Mouse (Mus musculus): ENCODE data around the gene Glrb. TPM values are rescaled to one million over a fixed set of nuclear protein-coding genes. Genes with fewer than 3 reads are reported as not detected.

The Glrb gene
- polyA plus RNA-seq, 1 experiment from 2014 or later, result 45.8 TPM

GRCm38 (mm10) chr3:80813734-80814133 lies 99.7 kb downstream of the Glrb start:
- no peaks in the 10 kb centered on the region for H3K36me3 ChIP-seq
- no peak overlapping the region for H3K4me3 ChIP-seq
- no peak overlapping the region for H3K4me2 ChIP-seq
- no peak overlapping the region for H3K9ac ChIP-seq
- no peaks in the 10 kb centered on the region for H3K4me1 ChIP-seq (replicated peaks)
- no peaks in the 10 kb centered on the region for H3K27me3 ChIP-seq
- H3K9me3 ChIP-seq, result no peaks in the 10 kb centered on the region
- no peak overlapping the region for H3K27ac ChIP-seq (replicated peaks)
- no peak for ATAC-seq (ENCODE audit: low FRiP score, low read depth)

GRCm38 (mm10) chr3:80812237-80812636 lies 101.2 kb downstream of the Glrb start:
- no peak overlapping the region for H3K4me2 ChIP-seq
- H3K9ac ChIP-seq, result no peak overlapping the region
- H3K9me3 ChIP-seq, result no peaks in the 10 kb centered on the region
- no peaks in the 10 kb centered on the region for H3K4me1 ChIP-seq (replicated peaks)
- no peak overlapping the region for H3K4me3 ChIP-seq
- H3K27ac ChIP-seq (replicated peaks), result no peak overlapping the region
- ATAC-seq (ENCODE audit: low FRiP score, low read depth), result no peak
- WGBS, result 86% methylated on average over 3 of the region's 3 CpGs
- H3K36me3 ChIP-seq, result no peaks in the 10 kb centered on the region
- no peaks in the 10 kb centered on the region for H3K27me3 ChIP-seq

GRCm38 (mm10) chr3:80805327-80805726 lies 108.1 kb downstream of the Glrb start:
- peaks cover 9% of the 10 kb centered on the region; the same call in 1 of the 2 replicates for H3K4me1 ChIP-seq (replicated peaks)
- no peak for ATAC-seq (ENCODE audit: low FRiP score, low read depth)
- H3K4me2 ChIP-seq, result no peak overlapping the region
- H3K36me3 ChIP-seq, result no peaks in the 10 kb centered on the region
- H3K9ac ChIP-seq, result no peak overlapping the region
- no peak overlapping the region for H3K4me3 ChIP-seq
- no peaks in the 10 kb centered on the region for H3K9me3 ChIP-seq
- WGBS, result 13% methylated on average over 1 of the region's 1 CpGs
- H3K27me3 ChIP-seq, result no peaks in the 10 kb centered on the region
- H3K27ac ChIP-seq (replicated peaks), result no peak overlapping the region

GRCm38 (mm10) chr3:80803811-80804210 lies 109.6 kb downstream of the Glrb start:
- peaks cover 15% of the 10 kb centered on the region for H3K4me1 ChIP-seq (replicated peaks)
- peak overlapping the region; percentile 64 for H3K4me2 ChIP-seq
- peak overlapping the region; percentile 95 for H3K27ac ChIP-seq (replicated peaks)
- no peak overlapping the region for H3K9ac ChIP-seq
- no peak for ATAC-seq (ENCODE audit: low FRiP score, low read depth)
- H3K9me3 ChIP-seq, result no peaks in the 10 kb centered on the region
- 64% methylated on average over 1 of the region's 1 CpGs for WGBS
- 0 out of 2 replicates have a peak overlapping the region, but pooled peaks have one; percentile 75 for H3K4me3 ChIP-seq
- no peaks in the 10 kb centered on the region for H3K27me3 ChIP-seq
- no peaks in the 10 kb centered on the region for H3K36me3 ChIP-seq

GRCm38 (mm10) chr3:80803211-80803610 lies 110.2 kb downstream of the Glrb start:
- peak overlapping the region; percentile 75 for H3K4me3 ChIP-seq
- ATAC-seq (ENCODE audit: low FRiP score, low read depth), result no peak
- H3K9ac ChIP-seq, result peak overlapping the region; percentile 81
- H3K27ac ChIP-seq (replicated peaks), result peak overlapping the region; percentile 95
- H3K36me3 ChIP-seq, result no peaks in the 10 kb centered on the region
- H3K27me3 ChIP-seq, result no peaks in the 10 kb centered on the region
- H3K9me3 ChIP-seq, result no peaks in the 10 kb centered on the region
- peak overlapping the region; percentile 64 for H3K4me2 ChIP-seq
- peaks cover 21% of the 10 kb centered on the region for H3K4me1 ChIP-seq (replicated peaks)
- WGBS, result 32% methylated on average over 8 of the region's 8 CpGs

- peak; percentile 95 for ATAC-seq (ENCODE audit: low FRiP score, low read depth)
- H3K9me3 ChIP-seq, result no peaks in the 10 kb centered on the region
- H3K4me2 ChIP-seq, result peak within 1 kb of the TSS; percentile 64
- no peaks in the 10 kb centered on the region for H3K36me3 ChIP-seq
- H3K4me3 ChIP-seq, result peak within 1 kb of the TSS; percentile 75
- H3K27me3 ChIP-seq, result no peaks in the 10 kb centered on the region
- H3K27ac ChIP-seq (replicated peaks), result peak within 1 kb of the TSS; percentile 95
- H3K4me1 ChIP-seq (replicated peaks), result peaks cover 27% of the 10 kb centered on the region
- H3K9ac ChIP-seq, result peak within 1 kb of the TSS; percentile 81
- under 1% methylated on average over 35 of the region's 35 CpGs for WGBS
Measured at GRCm38 (mm10) chr3:80802596-80803081, 110.8 kb downstream of the Glrb start, which contains the start of gene Gria2. Gene Gria2 (minus strand): TSS chr3:80802835.

GRCm38 (mm10) chr3:80801827-80802310 lies 111.6 kb downstream of the Glrb start:
- H3K36me3 ChIP-seq, result no peaks in the 10 kb centered on the region
- peak overlapping the region; percentile 64 for H3K4me2 ChIP-seq
- no peaks in the 10 kb centered on the region for H3K27me3 ChIP-seq
- WGBS, result 3% methylated on average over 6 of the region's 6 CpGs
- peak overlapping the region; percentile 95 for H3K27ac ChIP-seq (replicated peaks)
- no peak for ATAC-seq (ENCODE audit: low FRiP score, low read depth)
- peak overlapping the region; percentile 81 for H3K9ac ChIP-seq
- peak overlapping the region; percentile 75 for H3K4me3 ChIP-seq
- peaks cover 31% of the 10 kb centered on the region for H3K4me1 ChIP-seq (replicated peaks)
- no peaks in the 10 kb centered on the region for H3K9me3 ChIP-seq

GRCm38 (mm10) chr3:80800995-80801826 lies 112.2 kb downstream of the Glrb start:
- Histone ChIP-seq H3K9me3 (no peaks in the 10 kb centered on the region), H3K4me1 (replicated peaks) (peaks cover 31% of the 10 kb centered on the region), H3K36me3 (no peaks in the 10 kb centered on the region), H3K27ac (replicated peaks) (peak overlapping the region; percentile 95), H3K9ac (peak overlapping the region; percentile 81), H3K4me3 (peak overlapping the region; percentile 75), H3K4me2 (peak overlapping the region; percentile 64), H3K27me3 (no peaks in the 10 kb centered on the region)
- peak; percentile 57 for ATAC-seq (ENCODE audit: low FRiP score, low read depth)
- 2% methylated on average over 33 of the region's 33 CpGs for WGBS

- Histone ChIP-seq H3K27ac (replicated peaks) (peak overlapping the region; percentile 95), H3K4me3 (peak overlapping the region; percentile 75), H3K9me3 (no peaks in the 10 kb centered on the region), H3K9ac (peak overlapping the region; percentile 81), H3K4me1 (replicated peaks) (peaks cover 31% of the 10 kb centered on the region), H3K36me3 (no peaks in the 10 kb centered on the region), H3K27me3 (no peaks in the 10 kb centered on the region), H3K4me2 (peak overlapping the region; percentile 64)
- peak; percentile 13; the same call in 1 of the 2 replicates for ATAC-seq (ENCODE audit: low FRiP score, low read depth)
- 1% methylated on average over 29 of the region's 29 CpGs for WGBS
Measured at GRCm38 (mm10) chr3:80800299-80800994, 113.0 kb downstream of the Glrb start.

- H3K36me3 ChIP-seq, result no peaks in the 10 kb centered on the region
- H3K27ac ChIP-seq (replicated peaks), result no peak overlapping the region
- H3K4me3 ChIP-seq, result peak overlapping the region; percentile 75
- no peak overlapping the region; the same call in 1 of the 2 replicates for H3K9ac ChIP-seq
- peaks cover 22% of the 10 kb centered on the region for H3K4me1 ChIP-seq (replicated peaks)
- WGBS, result 59% methylated on average over 1 of the region's 1 CpGs
- peak overlapping the region; percentile 64 for H3K4me2 ChIP-seq
- H3K9me3 ChIP-seq, result no peaks in the 10 kb centered on the region
- ATAC-seq (ENCODE audit: low FRiP score, low read depth), result no peak
- H3K27me3 ChIP-seq, result no peaks in the 10 kb centered on the region
Measured at GRCm38 (mm10) chr3:80797935-80798334, 115.5 kb downstream of the Glrb start.

GRCm38 (mm10) chr3:80796764-80797163 lies 116.7 kb downstream of the Glrb start:
- Histone ChIP-seq H3K4me1 (replicated peaks) (peaks cover 22% of the 10 kb centered on the region), H3K4me3 (no peak overlapping the region), H3K9ac (no peak overlapping the region), H3K27me3 (no peaks in the 10 kb centered on the region), H3K4me2 (no peak overlapping the region), H3K36me3 (no peaks in the 10 kb centered on the region), H3K27ac (replicated peaks) (no peak overlapping the region), H3K9me3 (no peaks in the 10 kb centered on the region)
- ATAC-seq (ENCODE audit: low FRiP score, low read depth), result no peak

- peaks cover 22% of the 10 kb centered on the region for H3K4me1 ChIP-seq (replicated peaks)
- no peak overlapping the region for H3K4me3 ChIP-seq
- no peak for ATAC-seq (ENCODE audit: low FRiP score, low read depth)
- H3K4me2 ChIP-seq, result no peak overlapping the region
- H3K9me3 ChIP-seq, result no peaks in the 10 kb centered on the region
- H3K27ac ChIP-seq (replicated peaks), result no peak overlapping the region
- H3K9ac ChIP-seq, result no peak overlapping the region
- no peaks in the 10 kb centered on the region for H3K36me3 ChIP-seq
- WGBS, result 86% methylated on average over 2 of the region's 2 CpGs
- H3K27me3 ChIP-seq, result no peaks in the 10 kb centered on the region
Measured at GRCm38 (mm10) chr3:80795284-80795683, 118.2 kb downstream of the Glrb start.
